Mouse (Mus musculus) intestine, postnatal 0 days (tissue): ENCODE results near the gene Styx. TPM values are rescaled to one million over a fixed set of nuclear protein-coding genes. Genes with fewer than 3 reads are reported as not detected.

ENCODE experiments used
- ATAC-seq: fragments of 200-750 bp; cut with Nextera tagmentation; 2 replicates; pipeline ENCODE4 v1.8.0; 2017; ENCODE audit warnings: mild to moderate bottlenecking, moderate TSS enrichment, moderate library complexity
- H3K27ac ChIP-seq: fragments of 300-500 bp; sonication (generic); 2 replicates; pipeline ENCODE4 v1.5.1; 2014; ENCODE audit warnings: mild to moderate bottlenecking, low read depth, low read length, moderate library complexity
- H3K27me3 ChIP-seq: fragments of 300-500 bp; sonication (generic); replicated peaks from 2 replicates; pipeline ENCODE4 v1.6.1; 2014; ENCODE audit warnings: low read length, mixed read lengths; ENCODE audit not compliant: control insufficient read depth, insufficient read depth
- H3K36me3 ChIP-seq: fragments of 300-500 bp; sonication (generic); 2 replicates; pipeline ENCODE4 v1.6.1; 2014; ENCODE audit warnings: mild to moderate bottlenecking, moderate library complexity; ENCODE audit not compliant: control insufficient read depth, insufficient read depth
- H3K4me1 ChIP-seq: fragments of 300-500 bp; sonication (generic); replicated peaks from 2 replicates; pipeline ENCODE4 v1.6.1; 2014; ENCODE audit warnings: antibody characterized with exemption, low read length, mixed read lengths; ENCODE audit not compliant: control insufficient read depth, insufficient read depth
- H3K4me2 ChIP-seq: fragments of 300-500 bp; sonication (generic); replicated peaks from 2 replicates; pipeline ENCODE4 v1.6.1; 2014; ENCODE audit warnings: low read depth, mild to moderate bottlenecking, moderate library complexity
- H3K4me3 ChIP-seq: fragments of 300-500 bp; sonication (generic); 2 replicates; pipeline ENCODE4 v1.5.1; 2014; ENCODE audit warnings: low read depth, low read length
- H3K9ac ChIP-seq: fragments of 300-500 bp; sonication (generic); 2 replicates; pipeline ENCODE4 v1.6.1; 2014; ENCODE audit warnings: mild to moderate bottlenecking, low read depth, low read length
- H3K9me3 ChIP-seq: fragments of 300-500 bp; sonication (generic); 2 replicates; pipeline ENCODE4 v1.6.1; 2016; ENCODE audit warnings: mixed run types; ENCODE audit not compliant: control insufficient read depth
- CTCF ChIP-seq: sonication (generic); IDR thresholded peaks from 2 replicates; pipeline ENCODE4 v1.5.1; 2016; ENCODE audit warnings: low read depth, mild to moderate bottlenecking, control low read depth, antibody characterized with exemption, moderate library complexity
- WGBS: fragments of 180-500 bp; shearing (Covaris S2); extraction: QIAGEN DNeasy Blood & Tissue Kit; methylation state at CpG from one replicate; pipeline ENCODE4 v1.1.7; 2014; 5-methylcytosine and 5-hydroxymethylcytosine counted together
- polyA plus RNA-seq: library from polyadenylated mRNA; unstranded; fragments of >200 nt; fragmentation: Nextera tagmentation; extraction: Ambion mirVana; gene quantifications from 2 replicates; pipeline ENCODE4 v1.2.1, GENCODE M21; 2015

Gene Styx
- polyA plus RNA-seq, 1 experiment from 2014 or later = 40.1 TPM

GRCm38 (mm10) chr14:45452148-45452547, 101.3 kb downstream of the Styx start:
- no peak for TF ChIP-seq CTCF
- Histone ChIP-seq H3K27me3 (no peaks in the 10 kb centered on the region), H3K27ac (peak overlapping the region; percentile 36), H3K4me1 (no peaks in the 10 kb centered on the region), H3K36me3 (no peaks in the 10 kb centered on the region), H3K9me3 (no peaks in the 10 kb centered on the region), H3K4me2 (no peak overlapping the region), H3K4me3 (no peak overlapping the region), H3K9ac (no peak overlapping the region)
- no peak for ATAC-seq
- 49% methylated on average over 4 of the region's 4 CpGs for WGBS

GRCm38 (mm10) chr14:45452861-45453512, 102.1 kb downstream of the Styx start:
- Histone ChIP-seq H3K4me2 (0 out of 2 replicates have a peak overlapping the region, but pooled peaks have one; percentile 17), H3K9me3 (no peaks in the 10 kb centered on the region), H3K4me1 (no peaks in the 10 kb centered on the region), H3K27me3 (no peaks in the 10 kb centered on the region), H3K9ac (no peak overlapping the region), H3K36me3 (no peaks in the 10 kb centered on the region), H3K27ac (0 out of 2 replicates have a peak overlapping the region, but pooled peaks have one; percentile 11), H3K4me3 (no peak overlapping the region)
- 12% methylated on average over 11 of the region's 11 CpGs for WGBS
- ATAC-seq = no peak
- no peak for TF ChIP-seq CTCF

- no peak for TF ChIP-seq CTCF
- no peaks in the 10 kb centered on the region for H3K27me3 ChIP-seq
- H3K4me3 ChIP-seq = no peak overlapping the region
- H3K9me3 ChIP-seq = no peaks in the 10 kb centered on the region
- H3K36me3 ChIP-seq = peaks cover 4% of the 10 kb centered on the region; the same call in 1 of the 2 replicates
- H3K9ac ChIP-seq = no peak overlapping the region
- ATAC-seq = no peak
- H3K4me2 ChIP-seq = no peak overlapping the region
- H3K4me1 ChIP-seq = no peaks in the 10 kb centered on the region
- WGBS = 66% methylated on average over 5 of the region's 5 CpGs
- H3K27ac ChIP-seq = peak overlapping the region; percentile 58; the same call in 1 of the 2 replicates
Observed at GRCm38 (mm10) chr14:45453538-45454233, 102.8 kb downstream of the Styx start.

GRCm38 (mm10) chr14:45455651-45456501, 105.0 kb downstream of the Styx start:
- TF ChIP-seq CTCF = no peak
- Histone ChIP-seq H3K27me3 (no peaks in the 10 kb centered on the region), H3K36me3 (peaks cover 10% of the 10 kb centered on the region; the same call in 1 of the 2 replicates), H3K27ac (no peak overlapping the region), H3K9me3 (no peaks in the 10 kb centered on the region), H3K9ac (no peak overlapping the region), H3K4me2 (no peak overlapping the region), H3K4me3 (no peak overlapping the region), H3K4me1 (no peaks in the 10 kb centered on the region)
- WGBS = 63% methylated on average over 12 of the region's 12 CpGs
- ATAC-seq = no peak

GRCm38 (mm10) chr14:45456502-45456846, 105.6 kb downstream of the Styx start:
- ATAC-seq = no peak
- Histone ChIP-seq H3K9ac (no peak overlapping the region), H3K4me2 (no peak overlapping the region), H3K9me3 (no peaks in the 10 kb centered on the region), H3K4me1 (no peaks in the 10 kb centered on the region), H3K4me3 (no peak overlapping the region), H3K27me3 (no peaks in the 10 kb centered on the region), H3K36me3 (peaks cover 15% of the 10 kb centered on the region; the same call in 1 of the 2 replicates), H3K27ac (no peak overlapping the region)
- no CpG with 5 or more reads among the region's 1 CpGs for WGBS
- no peak for TF ChIP-seq CTCF

GRCm38 (mm10) chr14:45457003-45457402, 106.1 kb downstream of the Styx start:
- H3K36me3 ChIP-seq = peaks cover 20% of the 10 kb centered on the region; the same call in 1 of the 2 replicates
- no peak overlapping the region for H3K27ac ChIP-seq
- ATAC-seq = no peak
- no peak overlapping the region for H3K4me2 ChIP-seq
- H3K9me3 ChIP-seq = no peaks in the 10 kb centered on the region
- H3K4me1 ChIP-seq = no peaks in the 10 kb centered on the region
- no peak overlapping the region for H3K9ac ChIP-seq
- no peaks in the 10 kb centered on the region for H3K27me3 ChIP-seq
- no peak for TF ChIP-seq CTCF
- H3K4me3 ChIP-seq = no peak overlapping the region
- 84% methylated on average over 9 of the region's 9 CpGs for WGBS
